Mouse (Mus musculus) spleen, postnatal 14 days (tissue): ENCODE measurements around the gene Dnase2b.

Source experiments
- DNase-seq, 2 experiments: peaks; one replicate each; pipeline ENCODE4 v3.0.0; 2021 to 2022; ENCODE audit warnings: low spot score in 2 of 2

The Dnase2b gene

DNA sequence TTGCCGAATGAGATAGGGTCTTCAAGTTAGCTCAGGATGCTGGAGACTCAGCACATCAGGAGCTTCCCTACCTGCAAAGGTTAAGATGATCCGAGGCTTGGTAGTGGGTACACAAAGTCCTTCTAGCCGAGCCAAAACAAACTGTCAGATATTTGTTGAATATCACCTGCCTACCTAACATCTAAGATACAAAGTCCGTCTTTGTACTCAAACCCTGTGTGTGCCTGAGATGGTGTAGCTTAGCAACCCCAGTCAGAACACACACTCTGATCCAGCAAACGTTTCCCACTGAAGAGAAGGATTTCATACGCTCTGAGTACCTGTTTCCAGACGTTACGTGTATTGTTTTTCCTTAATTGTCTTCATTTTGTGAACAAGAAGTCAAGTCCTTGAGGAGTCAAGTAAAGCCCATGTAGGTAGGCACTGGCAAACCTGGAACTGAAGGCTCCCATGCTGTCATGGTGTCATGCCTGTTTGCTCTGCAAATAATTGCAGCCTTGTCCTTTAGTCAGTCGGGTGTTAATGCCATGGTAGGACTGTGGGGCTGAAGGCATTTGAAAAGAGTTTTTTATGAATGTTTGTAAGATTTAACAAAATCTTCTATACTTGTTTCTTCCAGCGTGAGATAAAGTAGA, 45.1 kb downstream of the Dnase2b start, which contains the start of gene Uox:
Gene Uox (plus strand): TSS at position 279 of the 635 bp plus-strand sequence.
- no peak for DNase-seq

DNA sequence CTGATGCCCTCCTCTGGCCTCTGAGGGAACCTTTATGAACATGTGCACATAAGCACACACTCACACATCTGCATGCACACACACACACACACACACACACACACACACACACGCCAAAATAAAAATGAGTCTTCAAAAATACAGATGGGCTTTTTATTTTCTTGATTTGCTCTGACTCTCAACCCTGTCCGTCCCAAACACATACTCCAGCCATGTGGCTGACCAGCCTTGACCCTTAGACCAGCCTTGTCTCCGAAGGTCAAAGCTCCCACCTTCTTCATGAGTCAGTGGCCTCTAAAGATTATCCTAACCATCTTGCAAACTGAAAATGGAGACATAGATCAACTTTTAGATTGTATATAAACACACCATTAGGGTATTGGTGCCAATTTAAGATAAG, 45.8 kb downstream of the Dnase2b start:
- DNase-seq: no peak

DNA sequence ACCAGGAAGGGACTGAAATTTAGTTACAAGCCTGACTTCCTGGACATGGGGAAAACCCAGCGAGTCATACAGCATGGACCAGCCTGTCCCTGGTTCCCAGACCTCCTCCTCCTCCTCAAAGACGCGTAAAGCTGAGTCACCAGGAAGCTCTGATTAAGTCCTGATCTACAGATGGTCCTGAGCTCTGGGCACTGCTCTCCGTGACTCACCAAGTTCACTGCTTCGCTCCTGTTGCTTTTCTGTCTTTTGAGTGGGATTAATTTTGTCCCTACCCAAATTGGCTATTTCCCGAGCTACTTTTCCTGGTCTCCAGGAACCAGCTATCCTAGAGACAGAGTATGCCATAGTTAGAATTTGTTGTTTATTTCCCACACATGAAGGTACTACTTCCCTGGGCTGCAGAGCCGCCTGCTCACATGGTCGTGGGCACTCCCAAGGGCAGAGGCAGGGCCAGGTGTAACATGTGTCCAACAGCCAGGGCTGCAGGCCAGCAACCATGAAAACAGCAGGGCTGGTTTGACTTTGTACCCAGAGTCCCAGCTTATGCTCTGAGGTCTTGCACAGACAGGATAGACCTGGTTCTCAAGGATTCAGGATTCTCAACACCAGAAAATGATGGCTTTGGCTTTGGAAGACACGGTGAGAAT, 47.4 kb downstream of the Dnase2b start:
- DNase-seq: no peak

DNA sequence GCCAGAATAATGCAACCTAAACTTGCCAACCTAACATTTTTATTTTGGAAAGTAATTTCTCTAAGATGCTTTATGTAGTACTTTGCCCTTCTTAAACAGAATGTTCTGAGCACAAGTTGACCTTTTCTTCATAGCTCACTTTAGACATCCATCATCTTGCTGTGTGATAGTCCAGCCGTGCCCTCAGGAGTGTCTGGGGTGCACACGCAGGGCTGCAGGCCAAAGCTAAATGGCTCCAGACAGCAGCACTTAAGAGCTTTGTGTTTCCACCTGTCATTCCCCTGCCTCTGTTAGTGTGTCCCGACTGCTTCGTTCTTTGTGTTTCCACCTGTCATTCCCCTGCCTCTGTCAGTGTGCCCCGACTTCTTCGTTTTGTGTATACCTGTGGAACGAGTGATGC, 48.0 kb downstream of the Dnase2b start:
- no peak for DNase-seq

DNA sequence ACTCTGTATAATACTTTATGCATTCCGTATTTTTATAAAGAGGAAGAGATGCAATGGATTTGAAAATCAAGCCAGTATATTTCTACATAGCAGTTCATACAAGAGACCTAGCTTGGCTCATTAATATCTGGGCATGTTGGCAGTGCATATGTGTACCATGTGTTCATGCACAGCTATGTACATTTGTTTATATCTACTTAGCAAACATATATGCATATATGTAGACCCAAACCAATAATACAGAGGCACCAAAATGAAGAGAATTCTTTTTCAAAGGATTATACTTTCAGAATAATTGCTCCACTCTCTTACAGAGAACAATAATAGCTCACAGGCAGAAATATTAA, 50.4 kb downstream of the Dnase2b start:
- DNase-seq: no peak

DNA sequence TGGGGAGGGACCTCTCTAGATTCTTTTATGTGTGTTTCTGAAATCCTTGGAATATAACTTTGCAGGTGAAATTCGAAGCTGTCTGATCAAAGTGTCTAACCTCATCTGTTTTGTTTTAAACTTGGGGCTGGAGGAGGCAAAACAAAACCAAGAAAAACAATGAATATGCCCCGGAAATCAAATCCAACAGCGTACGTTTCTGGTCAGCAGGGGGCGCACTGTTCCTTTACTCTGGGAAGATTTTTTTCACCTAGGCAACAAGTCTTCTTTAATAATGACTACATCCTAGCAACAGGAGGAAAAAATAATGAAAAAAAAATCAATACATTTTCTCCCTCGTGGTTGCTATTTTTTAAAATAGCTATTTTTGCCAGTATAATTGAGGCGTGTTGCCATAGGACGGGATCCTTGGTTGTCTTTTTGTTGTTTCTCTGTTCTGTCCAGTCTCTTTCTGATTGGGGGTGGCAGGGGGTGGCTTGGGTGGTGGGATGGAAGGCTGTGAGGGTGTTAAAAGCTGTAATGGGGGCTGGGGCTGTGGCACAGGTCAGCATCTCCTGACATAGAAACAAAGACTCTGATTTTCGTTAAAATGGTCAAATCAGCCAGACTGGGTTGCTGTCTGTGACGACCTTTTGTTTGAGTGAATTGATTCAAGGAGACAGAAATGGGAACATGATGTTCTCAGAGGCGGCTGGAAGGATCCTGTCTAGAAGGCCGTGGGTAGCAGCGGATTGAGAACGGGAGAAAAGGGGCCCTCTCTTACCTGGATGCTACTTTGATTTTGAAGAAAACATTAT, 50.9 kb downstream of the Dnase2b start:
- peak; percentile 28 to 54 for DNase-seq

DNA sequence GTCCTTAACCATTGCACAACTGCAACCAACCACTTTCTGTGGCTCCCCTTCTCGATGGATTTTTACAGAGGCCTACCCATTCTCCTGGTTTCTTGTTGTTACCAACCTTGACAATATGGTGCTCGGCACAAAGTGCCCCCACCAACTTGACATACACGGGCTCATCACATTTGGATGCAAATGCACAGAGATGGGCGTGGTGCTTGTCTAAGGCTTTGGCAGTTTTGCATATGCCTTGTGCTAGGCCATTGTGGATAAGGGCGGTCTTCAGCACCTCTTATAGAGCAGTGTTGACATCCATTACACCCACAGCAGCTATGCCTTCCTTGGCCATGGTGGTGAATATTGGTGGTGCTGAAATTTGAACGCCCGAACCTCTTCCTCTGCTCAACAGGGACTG, 52.5 kb downstream of the Dnase2b start:
- no peak for DNase-seq

DNA sequence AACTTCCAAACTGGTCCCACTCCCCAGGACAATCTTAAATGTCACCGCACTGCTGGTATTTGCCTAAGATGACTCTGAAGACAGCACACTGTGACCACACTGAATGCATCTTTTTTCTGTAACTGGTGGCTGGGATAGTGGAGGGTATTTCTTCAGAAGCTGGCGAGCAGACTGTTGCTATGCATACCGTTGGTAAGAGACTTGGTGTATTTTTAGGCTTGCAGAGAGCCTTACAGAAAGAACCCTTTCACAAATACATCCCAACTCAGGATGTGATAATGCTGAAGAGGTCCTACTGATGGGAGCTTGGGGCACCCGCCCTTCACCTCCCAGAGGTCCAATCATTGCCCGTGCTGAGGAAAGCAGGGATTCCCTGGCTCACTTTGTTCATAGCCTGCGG, 57.9 kb downstream of the Dnase2b start:
- DNase-seq: no peak

DNA sequence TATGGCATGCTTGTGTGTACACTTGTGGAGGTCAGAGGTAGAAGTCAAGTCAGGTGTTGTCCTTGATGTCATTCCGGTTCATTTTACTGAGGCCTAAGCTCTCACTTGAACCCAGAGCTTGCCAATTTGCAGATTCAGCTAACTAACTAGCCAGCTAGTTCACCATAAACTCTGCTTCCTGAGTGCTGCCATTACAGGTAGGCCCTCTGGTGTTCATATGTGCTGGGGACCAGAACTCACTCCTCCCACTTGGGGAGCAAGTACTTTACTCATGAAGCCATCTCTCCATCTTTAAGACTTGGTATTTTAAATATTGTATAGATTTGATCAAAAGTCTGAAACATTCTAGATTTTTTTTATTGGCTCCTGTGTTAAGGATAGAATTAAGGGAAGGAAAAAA, 58.8 kb downstream of the Dnase2b start:
- no peak for DNase-seq

DNA sequence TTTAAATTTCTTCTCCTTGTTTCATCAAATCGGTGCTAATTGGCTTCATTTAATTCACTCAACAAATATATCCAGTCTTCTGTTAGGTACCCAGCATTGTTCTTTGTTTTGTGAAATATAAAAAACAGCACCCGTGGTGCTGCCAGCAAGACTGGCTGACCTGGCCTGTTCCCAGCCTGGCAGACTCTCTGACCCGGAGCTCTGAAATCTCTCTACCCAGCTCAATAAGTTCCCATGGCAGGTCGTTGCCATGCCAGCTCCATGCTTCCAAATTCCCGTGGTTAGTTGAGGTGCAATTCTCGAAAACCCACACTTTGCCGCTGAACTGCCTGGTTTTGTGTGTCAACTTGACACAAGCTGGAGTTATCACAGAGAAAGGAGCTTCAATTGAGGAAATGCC, 60.6 kb downstream of the Dnase2b start:
- no peak for DNase-seq

DNA sequence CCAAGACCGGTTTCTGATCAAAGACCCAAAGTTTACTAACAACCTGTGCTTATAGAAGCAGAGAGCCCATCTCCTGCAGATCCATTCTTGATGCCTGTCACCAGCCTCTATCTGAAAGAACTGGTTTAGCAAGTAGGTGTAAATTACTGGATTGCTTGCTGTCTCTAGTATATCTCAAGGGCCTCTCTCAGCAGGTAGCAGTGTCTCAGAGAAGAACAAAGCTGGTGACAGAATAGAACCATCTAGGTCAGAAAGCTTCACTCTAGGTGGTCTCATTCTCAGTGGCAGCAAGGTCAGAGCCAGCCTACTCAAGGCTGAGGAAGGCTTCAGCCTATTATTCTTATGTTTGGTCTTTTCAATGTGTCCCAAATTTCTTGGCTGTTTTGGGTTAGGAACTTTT, 71.8 kb downstream of the Dnase2b start:
- DNase-seq: no peak

DNA sequence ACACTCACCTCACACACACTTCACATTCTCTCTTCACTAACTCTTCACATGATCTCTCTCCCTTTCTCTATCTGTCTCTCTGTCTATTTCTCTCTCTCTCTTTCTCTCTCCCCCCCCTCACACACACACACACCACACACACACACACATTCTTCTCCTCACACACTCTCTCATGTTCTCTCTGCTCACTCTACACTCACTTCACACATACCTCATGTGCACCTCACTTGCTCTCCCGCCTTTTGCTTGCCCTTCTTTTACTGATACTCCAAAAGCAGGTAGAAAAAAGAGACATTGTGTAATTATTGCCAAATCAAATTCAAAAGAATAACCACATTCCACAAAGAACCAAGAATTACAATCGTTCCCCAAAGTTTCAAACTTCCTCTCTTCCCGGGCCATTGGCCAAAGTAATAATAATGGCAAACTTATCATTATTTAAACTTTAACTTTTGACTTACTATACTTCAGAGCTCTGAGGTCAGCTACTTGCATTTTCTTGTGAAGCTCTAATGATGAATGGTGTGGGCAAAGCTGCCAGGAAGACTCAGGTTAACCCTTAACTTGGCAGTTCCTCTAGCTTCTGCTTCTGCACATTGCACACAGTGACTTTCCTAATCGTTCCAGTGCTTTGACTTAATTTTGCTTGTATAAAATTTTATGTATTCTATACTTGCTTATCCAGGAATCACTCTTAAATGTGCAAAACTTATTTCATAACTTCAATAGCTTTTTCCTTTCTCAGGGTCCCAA, 74.7 kb downstream of the Dnase2b start:
- DNase-seq: no peak

DNA sequence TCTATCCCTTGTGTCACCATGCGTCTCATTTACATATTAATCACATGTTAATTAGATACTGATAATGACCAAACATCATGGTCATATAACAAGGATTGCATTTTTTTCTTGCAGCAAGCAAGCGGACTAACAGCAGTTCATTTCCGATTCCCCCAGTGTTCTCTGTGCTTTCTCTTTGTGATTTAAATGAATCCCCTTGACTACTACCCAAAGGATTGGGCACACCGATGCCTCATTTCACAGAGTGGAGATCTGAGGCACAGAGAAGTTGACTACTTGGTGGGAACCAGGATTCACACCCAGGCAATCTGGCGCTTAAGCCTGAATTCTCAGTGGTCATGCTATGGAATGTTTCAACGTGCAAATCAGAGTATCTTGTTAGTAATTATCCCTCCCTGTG, 80.4 kb downstream of the Dnase2b start:
- DNase-seq: no peak
